Mouse (Mus musculus) heart, adult 8-10 months (tissue): Measurements from ENCODE around the gene Adgrl3. TPM values are rescaled to one million over a fixed set of nuclear protein-coding genes. Genes with fewer than 3 reads are reported as not detected.
"Not testable (repeated sequence)": the region's sequence is repeated elsewhere in the genome, so short reads cannot be mapped to it uniquely, and the experiment has no call there.

Experiments used
- DNase-seq: peaks from one replicate; pipeline ENCODE4 v3.0.0; 2022; ENCODE audit warnings: low spot score
- total RNA-seq, 4 experiments: library from RNA; stranded (reverse); gene quantifications; 2 replicates each; pipeline ENCODE4 v1.2.4; 2022

Adgrl3 gene
- total RNA-seq, 4 experiments from 2014 or later = 3.1 to 4.0 (median 3.6) TPM

DNA sequence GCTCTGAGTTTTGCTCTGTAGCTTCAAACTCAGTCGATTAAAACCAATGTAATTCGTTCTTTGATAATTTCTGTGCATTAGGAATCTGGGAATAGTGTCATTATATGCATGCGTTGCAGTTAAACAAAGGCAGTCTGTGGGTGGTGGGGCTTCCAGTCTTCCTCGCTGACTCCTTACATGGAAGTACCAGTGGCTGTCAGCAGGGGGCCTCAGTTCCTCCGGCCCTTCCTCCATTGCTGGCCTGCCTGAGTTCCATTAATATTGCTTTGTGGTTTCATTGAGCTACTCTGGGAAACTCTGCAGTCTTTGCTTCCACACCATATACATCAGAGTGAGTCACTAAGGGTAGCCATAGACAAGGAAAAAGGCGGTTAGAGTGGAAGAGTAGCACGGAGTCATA lies 356.1 kb downstream of the Adgrl3 start:
- no peak for DNase-seq

DNA sequence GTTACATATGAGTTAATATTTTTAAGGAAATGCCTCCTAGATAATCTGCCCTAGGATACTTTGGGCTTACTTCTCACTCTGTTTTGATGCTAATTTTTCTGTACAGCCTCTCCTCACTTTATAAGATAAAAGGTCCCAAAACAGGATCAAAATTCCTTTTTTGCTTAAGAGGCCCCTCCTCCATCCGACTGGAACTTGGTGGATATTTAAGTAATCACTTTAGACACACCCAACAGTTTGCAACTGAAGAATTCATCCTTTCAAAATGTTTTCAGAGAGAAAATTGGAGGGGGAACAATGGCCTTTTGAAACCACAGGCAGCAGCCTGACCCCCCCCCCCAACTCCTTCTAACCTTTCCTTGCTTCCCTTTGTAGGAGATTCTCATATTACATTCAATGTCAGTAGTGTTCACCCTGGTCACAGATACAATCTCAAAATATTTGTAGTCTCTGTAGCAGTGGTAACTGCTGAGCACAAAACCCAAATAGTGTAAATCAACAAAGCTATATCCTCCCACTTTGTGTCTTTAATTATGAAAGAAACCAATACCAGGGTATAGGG lies 385.7 kb downstream of the Adgrl3 start:
- no peak for DNase-seq

DNA sequence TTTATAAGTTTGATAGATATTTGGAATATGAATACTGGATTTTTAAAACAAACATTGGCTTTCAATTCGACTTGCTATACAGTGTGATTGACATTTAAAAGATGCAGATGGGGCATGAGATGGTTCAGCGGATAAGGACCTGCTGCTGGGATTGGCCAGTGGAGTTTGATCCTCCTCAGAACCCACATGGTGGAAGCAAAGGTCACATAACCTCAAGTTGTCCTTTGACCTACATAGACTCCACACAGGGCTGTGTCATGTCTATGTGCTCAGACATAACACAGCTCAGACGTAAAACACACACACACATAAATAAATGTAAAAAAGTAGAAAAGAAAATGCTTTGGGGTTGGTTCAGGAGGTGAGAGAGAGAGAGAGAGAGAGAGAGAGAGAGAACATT lies 397.4 kb downstream of the Adgrl3 start:
- DNase-seq = no peak

DNA sequence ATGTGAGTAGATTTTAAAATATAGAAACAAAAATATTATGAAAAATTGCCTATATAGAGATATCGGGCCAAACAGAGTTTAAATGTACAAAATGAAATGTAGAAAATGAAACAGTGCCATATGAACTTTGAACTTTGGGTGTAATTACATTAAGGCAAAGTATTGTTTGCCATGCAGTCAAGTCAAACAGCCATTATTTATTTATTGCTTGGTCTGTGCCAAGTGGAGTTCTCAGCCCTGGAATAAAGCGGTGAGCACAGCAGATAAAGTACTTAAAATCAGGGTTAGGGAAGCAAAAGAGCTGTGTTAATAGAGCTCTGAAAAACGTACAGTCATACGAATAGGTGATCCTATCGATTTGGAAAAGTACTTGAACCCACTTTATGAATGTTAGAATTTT lies 407.5 kb downstream of the Adgrl3 start:
- DNase-seq = no peak

DNA sequence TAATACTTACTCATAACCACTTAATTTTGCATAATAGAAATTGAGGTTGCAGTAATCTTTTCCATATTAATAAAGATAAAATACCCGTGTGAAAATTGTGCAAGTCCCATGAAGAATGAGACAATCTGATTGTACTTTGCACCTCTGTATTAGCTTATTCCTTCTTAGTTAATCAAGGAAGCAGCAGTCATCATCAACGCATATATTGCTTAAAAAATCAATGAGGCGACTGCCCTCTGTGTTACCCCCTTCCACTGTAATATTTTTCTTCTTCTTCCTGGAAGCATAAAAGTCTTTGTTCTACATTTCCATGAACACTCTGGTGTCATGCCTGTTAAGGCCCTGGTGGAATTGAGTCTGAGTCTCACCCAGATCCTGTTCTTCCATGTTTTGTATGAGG lies 416.4 kb downstream of the Adgrl3 start:
- no peak for DNase-seq

DNA sequence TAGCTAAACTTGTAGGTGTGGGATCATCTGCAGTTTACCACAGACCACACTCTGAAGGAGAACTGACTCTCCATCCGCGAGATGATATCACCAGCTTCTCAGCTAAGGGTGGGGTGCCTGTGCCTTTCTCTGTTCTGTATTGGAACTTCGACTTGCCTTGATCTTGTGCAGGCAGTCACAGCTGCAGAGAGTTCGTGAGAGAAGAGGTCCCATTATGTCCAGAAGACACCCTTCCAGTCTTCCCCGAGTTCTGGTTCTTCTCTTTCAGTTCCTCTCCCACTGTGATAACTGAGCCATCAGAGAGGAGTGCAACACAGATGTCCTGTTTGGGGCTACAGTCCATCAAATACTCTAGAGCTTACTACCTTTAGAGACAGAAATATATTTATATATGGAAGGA lies 422.2 kb downstream of the Adgrl3 start:
- DNase-seq = no peak

DNA sequence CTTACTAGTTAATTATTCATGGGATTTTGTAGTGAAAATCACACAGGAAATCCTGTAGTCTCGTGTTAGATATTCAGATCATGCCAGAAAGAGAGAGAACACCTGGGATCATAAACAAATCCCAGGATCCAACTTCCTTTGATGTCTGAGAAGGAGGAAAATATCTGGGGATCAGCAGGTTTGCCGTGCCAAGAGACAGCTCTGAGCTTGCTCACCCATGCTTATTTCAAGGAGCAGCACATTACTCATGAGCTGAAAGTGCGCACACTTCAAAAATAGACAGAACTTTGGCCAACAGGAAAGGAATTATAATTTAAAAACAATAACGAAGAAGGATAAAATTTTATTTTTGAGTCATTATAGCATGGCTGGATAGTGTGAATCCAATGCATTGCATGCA lies 446.0 kb downstream of the Adgrl3 start:
- DNase-seq = no peak

DNA sequence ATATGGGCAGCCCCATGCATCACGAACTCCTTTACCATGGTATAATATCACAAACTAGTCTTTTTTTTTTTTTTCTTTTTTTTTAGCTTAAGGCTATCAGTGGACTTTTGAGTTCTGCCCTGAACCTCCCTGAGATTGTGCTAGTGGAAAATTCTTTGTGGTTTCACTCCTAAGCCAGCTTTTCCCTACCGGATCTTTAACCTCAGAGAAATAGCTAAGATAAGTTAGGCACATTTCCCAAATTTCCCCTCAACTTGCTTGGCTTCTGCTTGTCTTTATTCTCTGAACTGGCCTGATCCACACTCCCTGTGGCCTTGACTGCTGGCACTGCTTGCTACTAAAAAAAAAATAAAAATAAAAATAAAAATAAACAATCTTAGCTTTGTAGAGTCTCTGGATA lies 454.7 kb downstream of the Adgrl3 start:
- DNase-seq = peak; percentile 23

DNA sequence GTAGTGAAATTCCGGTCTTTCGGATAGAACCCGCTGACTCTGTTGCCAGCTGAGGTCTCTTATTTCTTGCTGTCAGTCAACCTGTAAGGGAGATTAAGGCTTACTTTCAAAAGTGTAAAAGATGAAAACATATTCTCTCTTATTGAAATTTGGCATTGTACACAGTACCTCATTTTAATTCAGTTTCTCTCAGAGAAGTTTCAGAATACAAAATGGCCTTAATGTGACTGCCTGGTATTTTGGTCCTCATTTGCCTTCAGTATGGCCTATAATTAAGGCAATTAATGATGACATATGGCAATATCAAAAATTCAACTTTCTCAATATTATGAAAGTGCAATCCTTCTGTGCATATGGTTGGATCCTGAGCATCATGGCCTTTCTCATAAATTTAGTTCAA lies 455.5 kb downstream of the Adgrl3 start:
- no peak for DNase-seq

DNA sequence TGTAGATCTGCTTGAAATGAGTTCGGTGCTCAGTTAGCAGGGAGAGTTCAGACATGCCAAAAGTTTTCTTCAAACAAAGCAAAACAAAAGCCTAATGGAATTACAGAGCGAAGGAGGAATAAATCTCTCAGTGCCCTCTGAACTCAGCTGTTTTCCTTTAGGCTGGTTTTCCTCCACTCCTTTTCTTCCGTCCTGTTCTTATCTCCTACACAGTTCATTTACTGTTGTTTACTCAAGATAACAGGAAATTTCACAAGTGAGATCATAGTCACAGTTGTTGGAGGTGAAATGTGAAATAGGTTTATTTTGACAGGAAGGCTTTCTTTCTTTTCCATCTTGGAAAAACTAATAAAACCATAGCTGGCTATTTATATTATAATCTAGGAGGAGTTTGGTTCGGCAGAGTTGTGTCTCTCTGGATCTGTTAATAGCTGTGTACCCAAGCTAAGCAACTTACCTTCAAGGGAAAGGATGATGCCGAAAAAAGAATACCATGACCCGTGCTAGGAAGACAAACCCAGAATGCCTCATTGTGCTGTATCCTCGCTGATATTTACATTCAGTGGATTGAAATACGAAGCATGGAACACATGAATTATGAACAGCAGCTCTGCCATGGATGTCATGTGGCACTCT lies 456.2 kb downstream of the Adgrl3 start:
- no peak for DNase-seq

DNA sequence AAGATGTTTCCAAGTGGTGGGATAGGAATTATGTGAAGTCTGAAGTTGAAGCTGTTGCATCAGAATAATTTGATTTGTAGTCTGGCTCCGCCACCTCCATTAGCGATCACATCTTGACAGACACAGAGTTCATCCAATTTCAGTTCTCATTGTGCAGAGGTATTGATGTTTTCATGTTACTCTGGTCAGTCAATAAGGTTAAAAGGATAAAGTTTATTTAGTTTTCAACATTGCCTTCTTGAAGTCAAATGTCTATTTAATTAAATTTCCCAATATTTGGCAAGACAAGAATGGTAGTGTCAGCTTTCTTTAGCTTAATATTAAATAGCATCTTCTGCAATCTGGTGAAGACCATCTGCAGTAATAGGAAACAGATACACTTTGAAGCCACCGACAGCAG lies 461.0 kb downstream of the Adgrl3 start:
- no peak for DNase-seq

DNA sequence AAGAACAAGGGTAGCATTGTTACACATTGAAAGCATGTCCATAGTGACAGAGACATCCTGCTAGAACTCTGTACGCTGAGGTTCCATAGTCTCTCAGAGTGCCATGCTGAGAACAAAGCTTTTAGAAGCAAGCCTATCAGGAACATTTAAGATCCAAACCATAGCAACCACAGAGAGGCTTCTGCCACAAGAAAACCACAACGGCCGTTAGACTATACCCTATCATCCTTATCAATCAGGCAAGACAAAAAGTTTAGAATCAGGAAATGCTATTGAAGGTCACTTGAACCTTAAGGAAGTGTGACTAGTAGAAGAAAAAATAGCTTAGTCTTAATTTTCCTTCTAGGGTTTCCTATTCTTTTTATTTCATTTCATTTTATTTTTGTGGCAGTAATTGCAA lies 464.0 kb downstream of the Adgrl3 start:
- no peak for DNase-seq

DNA sequence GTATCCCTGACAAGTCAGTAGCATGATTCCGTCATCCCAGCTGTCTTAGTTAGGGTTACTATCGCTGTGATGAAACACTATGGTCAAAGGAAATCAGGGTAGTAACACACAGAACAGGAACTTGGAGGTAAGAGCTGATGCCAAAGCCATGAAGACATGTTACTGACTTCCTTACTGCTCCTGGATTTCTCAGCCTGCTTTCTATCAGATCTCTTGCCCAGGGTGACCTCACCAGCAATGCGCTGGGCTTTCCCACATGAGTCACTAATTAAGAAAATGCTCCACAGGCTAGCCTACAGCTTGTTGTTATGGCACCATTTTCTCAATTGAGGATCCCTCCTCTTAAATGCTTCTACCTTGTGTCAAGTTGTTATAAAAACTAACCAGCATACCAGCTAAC lies 481.1 kb downstream of the Adgrl3 start:
- no peak for DNase-seq

DNA sequence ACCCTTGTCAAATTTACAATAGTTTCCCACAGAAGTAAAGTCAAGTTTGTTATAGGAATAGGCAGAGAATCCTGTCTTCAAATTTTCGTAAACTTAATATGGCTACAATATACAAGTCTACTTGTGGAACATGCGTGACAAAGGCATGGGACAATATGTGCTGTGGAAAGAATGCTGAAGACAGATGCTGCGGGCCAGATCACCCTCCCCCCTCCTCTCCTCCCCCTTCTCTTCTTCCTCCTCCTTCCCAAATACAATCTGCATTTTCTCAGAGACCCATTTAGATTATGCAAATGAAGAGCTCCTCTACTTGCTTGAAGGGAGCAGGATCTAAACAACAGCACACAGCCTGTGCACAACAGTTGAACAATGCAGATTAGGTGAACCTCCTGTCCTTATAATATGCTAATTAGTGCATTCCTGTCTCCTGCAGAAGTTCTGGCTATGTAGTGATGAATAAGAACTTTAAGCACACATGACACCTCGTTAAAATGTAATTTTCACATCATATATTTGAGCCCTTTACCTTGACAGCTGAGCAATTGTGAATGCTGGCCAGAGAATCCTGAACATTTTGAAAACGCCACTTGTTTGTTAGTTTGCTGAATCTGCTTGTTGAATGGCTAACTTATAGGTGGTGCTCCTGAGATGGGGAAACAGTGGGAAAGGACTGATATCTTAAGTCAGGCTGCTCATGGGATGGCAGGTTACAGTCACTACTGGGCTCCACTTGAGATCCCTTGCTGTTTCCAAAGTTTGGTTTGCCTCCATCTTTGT lies 499.0 kb downstream of the Adgrl3 start:
- no peak for DNase-seq

DNA sequence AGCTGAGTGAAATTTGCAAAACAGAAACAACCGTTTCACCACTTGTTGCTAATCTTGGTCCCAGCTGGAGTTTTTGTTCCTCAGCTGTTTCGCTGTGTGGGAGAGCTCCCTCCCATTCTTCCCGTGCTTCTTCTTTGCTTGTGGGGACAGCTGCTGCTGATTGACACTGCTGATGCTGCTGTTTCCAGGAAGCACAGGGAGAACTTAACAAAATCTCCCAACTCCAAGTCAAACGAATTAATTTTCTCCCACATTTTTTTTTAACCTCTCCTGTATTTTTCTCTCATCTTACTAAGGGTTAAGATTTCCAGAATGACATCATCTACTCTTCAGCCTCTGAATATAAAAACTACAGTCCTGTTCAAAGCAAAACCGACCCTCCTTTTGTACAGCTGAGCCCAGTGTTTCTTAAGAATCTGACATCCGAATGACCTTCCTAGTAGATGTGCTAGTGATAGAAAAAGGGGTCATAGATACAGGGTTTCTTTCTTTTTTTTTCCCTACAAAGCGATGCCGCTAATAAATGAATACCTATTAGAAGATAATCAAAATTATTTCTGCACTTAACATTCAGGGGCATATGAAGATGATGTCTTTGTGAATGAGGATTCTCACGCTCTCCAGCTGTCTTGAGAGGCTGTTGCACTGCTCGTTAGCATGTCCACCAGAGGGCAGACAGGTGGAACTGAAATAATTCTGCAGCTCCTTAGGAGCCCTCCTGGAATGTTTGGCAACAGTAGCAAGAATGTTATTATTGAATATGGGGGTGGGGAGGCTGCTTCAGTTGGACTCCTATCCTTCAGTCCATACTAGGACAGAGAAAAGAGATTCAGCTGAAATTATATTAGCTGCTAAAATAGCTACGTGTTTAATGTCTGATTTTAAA lies 499.8 kb downstream of the Adgrl3 start:
- DNase-seq = peak; percentile 41

DNA sequence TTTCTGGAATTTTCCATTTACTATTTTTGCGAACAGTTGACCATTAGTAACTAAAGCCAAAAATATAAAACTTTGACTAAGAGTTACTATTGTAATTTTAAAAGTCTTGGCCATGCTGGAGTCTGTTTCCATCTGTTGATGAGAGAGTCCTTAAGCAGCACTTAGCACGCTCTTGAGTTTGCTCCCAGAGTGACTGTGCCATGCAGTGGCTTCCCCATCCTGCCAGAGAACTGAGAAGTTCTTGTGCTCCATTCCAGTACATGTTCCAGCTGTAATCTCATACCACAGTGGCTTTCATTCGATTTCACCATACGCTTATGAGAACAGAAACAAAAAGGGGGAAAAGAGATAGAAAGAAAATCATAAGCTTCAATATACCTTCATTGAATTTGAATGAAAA lies 502.8 kb downstream of the Adgrl3 start:
- DNase-seq = no peak

DNA sequence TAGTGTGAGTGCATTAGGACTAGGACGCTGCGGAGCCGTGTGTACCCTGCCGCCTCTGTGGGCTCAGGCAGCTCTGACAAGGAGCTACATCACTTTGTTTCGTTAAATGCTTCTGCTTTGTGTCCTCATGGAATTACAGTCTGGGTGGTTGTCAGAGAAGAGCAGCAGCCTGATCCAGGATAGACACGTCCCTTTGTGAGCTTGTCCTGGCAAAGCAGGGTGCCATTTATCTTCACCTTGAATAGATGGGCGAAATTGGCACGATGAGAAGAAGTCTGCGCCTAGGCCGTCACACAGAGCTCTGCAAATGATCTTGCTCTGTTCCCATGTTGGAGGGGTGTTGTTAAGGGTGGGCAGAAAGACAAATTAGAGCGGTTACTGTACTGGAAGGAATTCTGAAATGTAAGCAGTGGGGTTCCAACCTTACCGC lies 504.6 kb downstream of the Adgrl3 start:
- no peak for DNase-seq

DNA sequence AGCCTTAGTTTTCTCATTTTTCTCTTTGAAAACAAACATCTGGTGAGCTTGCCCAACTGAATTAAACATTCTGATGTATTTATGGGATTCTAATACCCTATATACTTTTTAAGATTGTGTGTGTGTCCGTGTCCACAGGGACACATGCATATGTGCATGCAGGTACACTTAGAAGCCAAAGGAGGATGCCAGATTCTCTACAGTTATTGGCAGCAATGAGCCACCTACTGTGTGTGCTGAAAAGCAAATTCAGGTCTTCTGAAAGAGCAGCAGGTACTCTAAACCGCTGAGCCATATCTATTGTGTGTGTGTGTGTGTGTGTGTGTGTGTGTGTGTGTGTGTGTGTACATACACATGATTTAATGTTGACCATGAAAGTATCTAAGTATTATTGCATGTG lies 505.4 kb downstream of the Adgrl3 start:
- DNase-seq = no peak

DNA sequence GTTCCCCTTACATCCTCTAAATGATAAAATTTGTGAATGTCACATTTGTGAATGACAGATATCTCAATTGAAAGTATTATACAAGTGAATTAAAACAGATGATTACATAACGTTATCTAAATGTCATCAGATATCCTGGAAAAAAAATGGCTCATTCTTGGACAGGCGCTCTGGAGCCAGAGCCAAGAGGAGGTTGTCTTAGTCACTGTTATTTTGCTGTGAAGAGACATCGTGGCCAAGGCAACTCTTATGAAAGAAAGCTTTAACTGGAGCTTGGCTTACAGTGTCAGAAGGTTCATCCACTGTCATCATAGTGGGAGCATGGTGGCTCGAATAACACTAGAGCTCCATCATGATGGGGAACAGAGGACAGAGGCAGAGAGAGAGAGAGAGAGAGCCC lies 511.7 kb downstream of the Adgrl3 start:
- DNase-seq = no peak

DNA sequence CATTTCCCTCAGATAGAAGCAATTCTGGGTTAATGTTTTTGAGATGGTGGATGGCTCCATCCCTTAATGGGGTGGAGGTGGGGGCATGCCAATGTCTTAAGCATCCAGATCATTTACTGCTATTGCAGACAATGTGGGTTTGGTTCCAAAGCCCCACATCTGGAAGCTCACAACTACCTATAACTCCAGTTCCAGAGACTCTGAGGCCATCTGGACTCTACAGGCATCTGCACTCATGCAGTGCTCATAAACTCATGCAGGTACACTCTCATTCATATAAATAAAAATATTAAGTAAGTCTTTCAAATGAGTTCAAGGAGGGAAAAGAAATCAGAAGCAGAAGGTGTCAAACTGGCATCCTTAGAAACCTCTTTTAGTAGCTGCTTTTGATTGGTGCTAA lies 530.3 kb downstream of the Adgrl3 start:
- no peak for DNase-seq

DNA sequence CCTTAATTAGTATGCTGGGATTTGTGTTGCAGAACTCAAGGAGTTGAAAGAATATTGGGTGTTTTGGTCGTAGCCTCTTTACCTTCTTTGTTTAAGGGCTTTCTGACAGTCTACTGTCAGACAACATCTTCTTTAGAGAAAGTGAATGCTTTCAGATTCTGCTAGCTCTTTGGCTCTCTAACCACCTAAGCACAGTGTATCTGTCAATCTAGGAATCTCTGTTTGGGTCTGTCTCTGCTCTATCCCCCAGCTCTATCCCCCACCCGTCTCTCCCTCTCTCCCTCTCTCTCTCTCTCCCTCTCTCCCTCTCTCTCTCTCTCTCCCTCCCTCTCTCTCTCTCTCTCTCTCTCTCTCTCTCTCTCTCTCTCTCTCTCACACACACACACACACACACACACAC lies 535.2 kb downstream of the Adgrl3 start:
- DNase-seq = not testable (repeated sequence)

DNA sequence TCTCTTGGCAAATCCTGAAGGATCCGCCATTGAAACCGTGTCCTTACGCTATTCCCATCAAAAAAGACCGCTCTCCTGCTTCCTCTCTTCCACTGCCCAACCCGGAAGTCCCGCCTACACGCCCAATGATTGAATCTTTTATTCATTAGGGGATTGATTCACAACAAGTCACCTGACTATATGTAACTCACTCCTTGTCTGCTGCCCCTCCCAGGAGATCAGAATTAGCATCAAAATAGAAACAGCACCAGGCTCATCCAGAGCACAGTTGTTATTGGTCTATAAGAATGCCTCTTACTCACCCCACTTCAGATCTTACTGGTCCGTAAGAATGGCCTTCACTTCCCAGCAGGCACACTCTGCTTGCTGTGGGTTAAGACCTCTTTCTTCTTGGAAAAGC lies 536.1 kb downstream of the Adgrl3 start:
- DNase-seq = no peak
